Mouse (Mus musculus) intestine, embryonic 14.5 days (tissue): ENCODE results near the gene Trhr2. TPM values are rescaled to one million over a fixed set of nuclear protein-coding genes. Genes with fewer than 3 reads are reported as not detected.
A peak's percentile ranks its signal among the peaks of the same experiment; 100 is the strongest.

Source experiments
- ATAC-seq: fragments of 200-750 bp; cut with Nextera tagmentation; replicated peaks from 2 replicates; pipeline ENCODE4 v1.8.0; 2017; ENCODE audit warnings: low read depth, moderate number of reproducible peaks, moderate TSS enrichment, moderate library complexity; ENCODE audit not compliant: low FRiP score, low TSS enrichment
- DNase-seq: peaks from one replicate; pipeline ENCODE4 v3.0.0-alpha.2; 2018; ENCODE audit warnings: low spot score
- H3K27ac ChIP-seq: fragments of 300-500 bp; sonication (generic); 2 replicates; pipeline ENCODE4 v1.5.1; 2014; ENCODE audit warnings: low read depth, mild to moderate bottlenecking, control low read depth
- H3K27me3 ChIP-seq: fragments of 300-500 bp; sonication (generic); replicated peaks from 2 replicates; pipeline ENCODE4 v1.6.1; 2014; ENCODE audit warnings: low read length, control low read depth; ENCODE audit not compliant: control insufficient read depth, insufficient read depth
- H3K36me3 ChIP-seq: fragments of 300-500 bp; sonication (generic); 2 replicates; pipeline ENCODE4 v1.6.1; 2014; ENCODE audit warnings: low read length, control low read depth; ENCODE audit not compliant: control insufficient read depth, insufficient read depth
- H3K4me1 ChIP-seq: fragments of 300-500 bp; sonication (generic); replicated peaks from 2 replicates; pipeline ENCODE4 v1.6.1; 2014; ENCODE audit warnings: low read length, control low read depth, mixed read lengths; ENCODE audit not compliant: control insufficient read depth, insufficient read depth
- H3K4me2 ChIP-seq: fragments of 300-500 bp; sonication (generic); 2 replicates; pipeline ENCODE4 v1.6.1; 2014; ENCODE audit warnings: low read length
- H3K4me3 ChIP-seq: fragments of 300-500 bp; sonication (generic); 2 replicates; pipeline ENCODE4 v1.5.1; 2014; ENCODE audit warnings: low read depth, low read length, control low read depth, mixed read lengths
- H3K9ac ChIP-seq: fragments of 300-500 bp; sonication (generic); 2 replicates; pipeline ENCODE4 v1.6.1; 2014; ENCODE audit warnings: mild to moderate bottlenecking, low read length
- H3K9me3 ChIP-seq: fragments of 300-500 bp; sonication (generic); 2 replicates; pipeline ENCODE4 v1.6.1; 2016; ENCODE audit warnings: low read length, control low read depth; ENCODE audit not compliant: control insufficient read depth
- WGBS: fragments of 180-500 bp; shearing (Covaris S2); extraction: QIAGEN DNeasy Blood & Tissue Kit; methylation state at CpG from one replicate; pipeline ENCODE4 v1.1.7; 2014; 5-methylcytosine and 5-hydroxymethylcytosine counted together
- polyA plus RNA-seq: library from polyadenylated mRNA; unstranded; fragments of >200 nt; fragmentation: Nextera tagmentation; extraction: Ambion mirVana; gene quantifications from 2 replicates; pipeline ENCODE4 v1.2.1, GENCODE M21; 2014

The Trhr2 gene
- polyA plus RNA-seq, 1 experiment from 2014 or later, result not detected

DNA sequence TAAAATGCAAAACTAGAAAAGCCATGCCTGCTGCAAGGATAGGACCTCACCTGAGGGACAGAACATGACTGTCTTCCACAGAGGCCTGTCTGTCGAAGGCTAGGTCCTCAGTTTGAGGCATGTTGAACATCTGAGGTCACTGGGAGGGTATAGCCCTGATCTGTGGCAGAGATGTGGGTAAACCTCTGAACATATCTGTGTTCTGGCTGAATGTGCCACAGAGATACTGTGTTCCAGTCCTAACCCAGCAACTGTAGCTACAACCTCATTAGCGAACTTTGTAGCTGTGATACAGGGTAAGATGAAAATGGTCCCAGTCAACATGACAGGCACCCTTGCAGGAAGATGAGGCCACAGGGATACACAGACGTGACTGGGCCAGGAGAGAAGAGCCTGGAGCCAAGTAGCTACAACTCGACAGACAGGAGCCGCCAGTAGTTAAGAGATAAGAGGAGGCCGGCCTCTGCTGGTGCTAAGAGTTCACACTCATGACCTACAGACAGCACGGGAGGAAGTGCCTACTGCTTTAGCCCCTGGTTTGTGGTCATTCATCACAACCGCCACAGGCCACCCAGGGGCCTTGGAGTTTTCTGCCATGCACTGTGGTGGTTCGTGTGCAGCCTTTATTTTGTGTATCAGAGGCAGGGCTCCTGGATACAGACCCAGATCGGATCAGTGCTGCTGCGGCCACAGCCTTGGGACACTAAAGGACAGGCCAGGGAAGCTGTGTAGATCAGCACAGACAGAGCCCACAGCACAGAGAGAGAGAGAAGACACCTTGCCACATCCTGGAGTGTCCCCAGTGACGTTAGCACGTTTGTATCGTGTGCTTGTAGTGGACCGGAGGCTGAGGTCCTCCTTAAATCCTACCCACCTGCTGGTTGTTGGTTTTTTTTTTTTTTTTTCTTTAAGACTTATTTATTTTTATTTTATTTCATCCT lies 10.9 kb downstream of the Trhr2 start:
- no peaks in the 10 kb centered on the region for H3K4me1 ChIP-seq
- H3K9ac ChIP-seq, result no peak overlapping the region
- WGBS, result 33% methylated on average over 15 of the region's 15 CpGs
- H3K9me3 ChIP-seq, result no peaks in the 10 kb centered on the region
- H3K27me3 ChIP-seq, result 0 out of 2 replicates have a peak, but pooled peaks cover under 1% of the 10 kb centered on the region
- H3K4me2 ChIP-seq, result no peak overlapping the region
- H3K4me3 ChIP-seq, result no peak overlapping the region
- no peaks in the 10 kb centered on the region for H3K36me3 ChIP-seq
- DNase-seq (no peak), ATAC-seq (no peak)
- no peak overlapping the region for H3K27ac ChIP-seq

GRCm38 (mm10) chr8:122347811-122348552 lies 12.6 kb downstream of the Trhr2 start:
- Histone ChIP-seq H3K9me3 (no peaks in the 10 kb centered on the region), H3K9ac (no peak overlapping the region), H3K27ac (no peak overlapping the region), H3K36me3 (no peaks in the 10 kb centered on the region), H3K4me1 (peaks cover 8% of the 10 kb centered on the region; the same call in 1 of the 2 replicates), H3K27me3 (peaks cover 9% of the 10 kb centered on the region), H3K4me2 (no peak overlapping the region), H3K4me3 (no peak overlapping the region)
- DNase-seq (no peak), ATAC-seq (no peak)
- whole genome bisulfite sequencing, result 64% methylated on average over 5 of the region's 5 CpGs

GRCm38 (mm10) chr8:122345181-122346095 lies 15.1 kb downstream of the Trhr2 start:
- no peaks in the 10 kb centered on the region for H3K36me3 ChIP-seq
- H3K4me1 ChIP-seq, result peaks cover 19% of the 10 kb centered on the region
- no peak overlapping the region for H3K27ac ChIP-seq
- DNase-seq, result no peak
- no peak overlapping the region for H3K9ac ChIP-seq
- H3K27me3 ChIP-seq, result peaks cover 13% of the 10 kb centered on the region
- no peak overlapping the region for H3K4me2 ChIP-seq
- H3K4me3 ChIP-seq, result no peak overlapping the region
- no peaks in the 10 kb centered on the region for H3K9me3 ChIP-seq
- 61% methylated on average over 12 of the region's 12 CpGs for WGBS
- no peak for ATAC-seq

DNA sequence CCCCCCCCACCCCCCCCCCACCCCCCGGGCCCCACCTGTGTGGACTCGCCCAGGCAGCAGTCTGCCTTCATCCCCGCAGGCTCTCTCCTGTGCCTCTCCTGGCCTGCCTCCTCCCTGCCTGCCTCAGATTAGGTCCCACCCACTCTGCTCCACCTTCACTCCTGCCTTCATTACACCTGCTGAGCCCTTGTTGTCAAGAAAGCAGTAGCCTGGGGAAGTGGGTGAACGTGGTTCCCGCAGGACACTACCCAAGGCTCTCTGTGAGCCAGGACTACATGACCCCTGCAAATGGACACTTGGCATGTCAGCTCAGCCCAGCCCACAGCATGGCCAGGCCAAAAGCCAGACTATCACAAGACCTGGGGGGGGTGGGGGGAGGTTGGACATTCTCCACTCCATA lies 16.3 kb downstream of the Trhr2 start:
- H3K4me1 ChIP-seq, result peaks cover 19% of the 10 kb centered on the region
- peak; percentile 56 for ATAC-seq
- WGBS, result 4% methylated on average over 2 of the region's 5 CpGs
- no peaks in the 10 kb centered on the region for H3K36me3 ChIP-seq
- peaks cover 13% of the 10 kb centered on the region for H3K27me3 ChIP-seq
- no peak for DNase-seq
- no peak overlapping the region for H3K9ac ChIP-seq
- 0 out of 2 replicates have a peak overlapping the region, but pooled peaks have one; percentile 42 for H3K4me2 ChIP-seq
- no peak overlapping the region; the same call in 1 of the 2 replicates for H3K4me3 ChIP-seq
- no peaks in the 10 kb centered on the region for H3K9me3 ChIP-seq
- no peak overlapping the region for H3K27ac ChIP-seq

DNA sequence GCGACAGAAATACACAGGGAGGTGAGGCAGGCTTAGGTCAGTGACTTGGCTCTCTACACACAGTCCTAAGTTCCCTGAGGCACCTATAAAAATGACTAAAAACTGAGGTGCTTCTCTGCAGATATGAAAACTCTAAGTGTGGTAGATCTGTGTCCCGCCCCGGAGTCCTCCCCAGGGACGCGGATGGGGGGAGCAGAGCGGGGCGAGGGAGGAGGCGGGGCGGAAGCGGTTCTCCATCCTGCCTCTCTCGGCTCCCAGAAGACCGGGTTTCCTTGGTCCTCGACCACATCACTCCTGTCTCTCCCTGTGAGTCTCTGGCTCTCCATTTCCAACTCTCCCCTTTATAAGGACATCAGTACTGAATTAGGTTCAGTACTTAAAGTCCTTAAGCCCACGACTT lies 16.8 kb downstream of the Trhr2 start:
- Histone ChIP-seq H3K4me2 (peak overlapping the region; percentile 42), H3K4me3 (peak overlapping the region; percentile 6), H3K9me3 (no peaks in the 10 kb centered on the region), H3K9ac (no peak overlapping the region), H3K27ac (no peak overlapping the region), H3K4me1 (peaks cover 19% of the 10 kb centered on the region), H3K27me3 (peaks cover 13% of the 10 kb centered on the region), H3K36me3 (0 out of 2 replicates have a peak, but pooled peaks cover 3% of the 10 kb centered on the region)
- WGBS, result 0% methylated on average over 13 of the region's 14 CpGs
- DNase-seq (no peak), ATAC-seq (no peak)

- no peak; the same call in 1 of the 2 replicates for ATAC-seq
- H3K27ac ChIP-seq, result no peak overlapping the region
- H3K4me3 ChIP-seq, result peak overlapping the region; percentile 6
- H3K4me1 ChIP-seq, result peaks cover 19% of the 10 kb centered on the region
- no peaks in the 10 kb centered on the region for H3K9me3 ChIP-seq
- peaks cover 13% of the 10 kb centered on the region for H3K27me3 ChIP-seq
- H3K4me2 ChIP-seq, result peak overlapping the region; percentile 42
- 7% methylated on average over 11 of the region's 11 CpGs for WGBS
- no peak overlapping the region for H3K9ac ChIP-seq
- no peak for DNase-seq
- 0 out of 2 replicates have a peak, but pooled peaks cover 3% of the 10 kb centered on the region for H3K36me3 ChIP-seq
Measured at GRCm38 (mm10) chr8:122343341-122343740, 17.2 kb downstream of the Trhr2 start.

- H3K4me2 ChIP-seq, result peak overlapping the region; percentile 42
- no peaks in the 10 kb centered on the region for H3K9me3 ChIP-seq
- ATAC-seq, result no peak
- DNase-seq, result no peak
- H3K27me3 ChIP-seq, result peaks cover 17% of the 10 kb centered on the region
- peaks cover 19% of the 10 kb centered on the region for H3K4me1 ChIP-seq
- 0 out of 2 replicates have a peak, but pooled peaks cover 7% of the 10 kb centered on the region for H3K36me3 ChIP-seq
- H3K9ac ChIP-seq, result no peak overlapping the region
- no peak overlapping the region for H3K27ac ChIP-seq
- WGBS, result 1% methylated on average over 9 of the region's 9 CpGs
- H3K4me3 ChIP-seq, result no peak overlapping the region
Measured at GRCm38 (mm10) chr8:122342806-122343209, 17.7 kb downstream of the Trhr2 start.

- no peak overlapping the region; the same call in 1 of the 2 replicates for H3K4me2 ChIP-seq
- DNase-seq, result no peak
Measured at GRCm38 (mm10) chr8:122342362-122342761, 18.2 kb downstream of the Trhr2 start.

More at GRCm38 (mm10) chr8:122342362-122342761, 18.2 kb downstream of the Trhr2 start:
- peaks cover 21% of the 10 kb centered on the region for H3K27me3 ChIP-seq
- ATAC-seq, result no peak
- no peaks in the 10 kb centered on the region for H3K9me3 ChIP-seq
- peaks cover 19% of the 10 kb centered on the region for H3K4me1 ChIP-seq
- WGBS, result 32% methylated on average over 5 of the region's 5 CpGs
- H3K4me3 ChIP-seq, result no peak overlapping the region
- no peak overlapping the region for H3K27ac ChIP-seq
- H3K36me3 ChIP-seq, result 0 out of 2 replicates have a peak, but pooled peaks cover 11% of the 10 kb centered on the region
- no peak overlapping the region for H3K9ac ChIP-seq
